Mouse (Mus musculus): Measurements from ENCODE around the gene Calu. TPM values are rescaled to one million over a fixed set of nuclear protein-coding genes. Genes with fewer than 3 reads are reported as not detected.

Calu gene
- polyA plus RNA-seq, 1 experiment = 11.7 TPM

GRCm38 (mm10) chr6:29351613-29352012 lies 3.7 kb downstream of the Calu start:
- no peak for TF ChIP-seq GATA1 (IDR thresholded peaks at IDR 0.05; ENCODE audit: low read length)

GRCm38 (mm10) chr6:29352816-29353215 lies 4.9 kb downstream of the Calu start:
- TF ChIP-seq GATA1 (IDR thresholded peaks at IDR 0.05; ENCODE audit: low read length) = peak; percentile 30

GRCm38 (mm10) chr6:29359386-29359785 lies 11.5 kb downstream of the Calu start:
- TF ChIP-seq GATA1 (IDR thresholded peaks at IDR 0.05; ENCODE audit: low read length) = no peak

GRCm38 (mm10) chr6:29360211-29360610 lies 12.3 kb downstream of the Calu start:
- no peak for TF ChIP-seq GATA1 (IDR thresholded peaks at IDR 0.05; ENCODE audit: low read length)

- TF ChIP-seq GATA1 (IDR thresholded peaks at IDR 0.05; ENCODE audit: low read length) = no peak
Observed at GRCm38 (mm10) chr6:29362246-29363128, 14.6 kb downstream of the Calu start.

GRCm38 (mm10) chr6:29363129-29363515 lies 15.3 kb downstream of the Calu start:
- no peak for TF ChIP-seq GATA1 (IDR thresholded peaks at IDR 0.05; ENCODE audit: low read length)

- TF ChIP-seq GATA1 (IDR thresholded peaks at IDR 0.05; ENCODE audit: low read length) = no peak
Observed at GRCm38 (mm10) chr6:29365277-29365676, 17.4 kb downstream of the Calu start.

- no peak for TF ChIP-seq GATA1 (IDR thresholded peaks at IDR 0.05; ENCODE audit: low read length)
Observed at GRCm38 (mm10) chr6:29377386-29377785, 29.5 kb downstream of the Calu start.

GRCm38 (mm10) chr6:29378678-29379077 lies 30.8 kb downstream of the Calu start:
- TF ChIP-seq GATA1 (IDR thresholded peaks at IDR 0.05; ENCODE audit: low read length) = no peak

GRCm38 (mm10) chr6:29379954-29380353 lies 32.1 kb downstream of the Calu start:
- no peak for TF ChIP-seq GATA1 (IDR thresholded peaks at IDR 0.05; ENCODE audit: low read length)

GRCm38 (mm10) chr6:29382442-29382841 lies 34.6 kb downstream of the Calu start:
- TF ChIP-seq GATA1 (IDR thresholded peaks at IDR 0.05; ENCODE audit: low read length) = no peak

- TF ChIP-seq GATA1 (IDR thresholded peaks at IDR 0.05; ENCODE audit: low read length) = no peak
Observed at GRCm38 (mm10) chr6:29388052-29388518, 40.2 kb downstream of the Calu start, which contains the start of gene Opn1sw. Opn1sw (minus strand) TSS chr6:29388468.

GRCm38 (mm10) chr6:29388606-29389080 lies 40.8 kb downstream of the Calu start:
- no peak for TF ChIP-seq GATA1 (IDR thresholded peaks at IDR 0.05; ENCODE audit: low read length)

- no peak for TF ChIP-seq GATA1 (IDR thresholded peaks at IDR 0.05; ENCODE audit: low read length)
Observed at GRCm38 (mm10) chr6:29389425-29389824, 41.6 kb downstream of the Calu start.

- TF ChIP-seq GATA1 (IDR thresholded peaks at IDR 0.05; ENCODE audit: low read length) = no peak
Observed at GRCm38 (mm10) chr6:29391802-29392201, 43.9 kb downstream of the Calu start.

GRCm38 (mm10) chr6:29394286-29394685 lies 46.4 kb downstream of the Calu start:
- no peak for TF ChIP-seq GATA1 (IDR thresholded peaks at IDR 0.05; ENCODE audit: low read length)
